Mouse (Mus musculus) ES-E14 (cell line): ENCODE results near the gene Peak1. TPM values are rescaled to one million over a fixed set of nuclear protein-coding genes. Genes with fewer than 3 reads are reported as not detected.

Source experiments
- DNase-seq: peaks from one replicate; pipeline ENCODE4 v3.0.0-alpha.2; 2013; ENCODE audit warnings: low read depth, low spot score
- H3K27ac ChIP-seq: 2 replicates; pipeline ENCODE4 v1.5.1; 2012; ENCODE audit warnings: low read depth, mild to moderate bottlenecking, low read length, moderate library complexity, mixed read lengths; ENCODE audit not compliant: poor library complexity, insufficient read depth, severe bottlenecking
- H3K36me3 ChIP-seq: 2 replicates; pipeline ENCODE4 v1.6.1; 2012; ENCODE audit warnings: mild to moderate bottlenecking, low read length, moderate library complexity, mixed read lengths; ENCODE audit not compliant: control insufficient read depth, poor library complexity, insufficient read depth, severe bottlenecking
- H3K4me1 ChIP-seq, 2 experiments: fragments of 150-350 bp in 1 of 2; sonication (generic) in 1 of 2; 2 replicates each; pipeline ENCODE4 v1.6.1; 2012; ENCODE audit warnings: low read length in 2 of 2, mild to moderate bottlenecking in 1 of 2, mixed read lengths in 1 of 2; ENCODE audit not compliant: control insufficient read depth in 2 of 2, insufficient read depth in 2 of 2, poor library complexity in 1 of 2
- H3K4me3 ChIP-seq, 2 experiments: fragments of 150-350 bp in 1 of 2; sonication (generic) in 1 of 2; 2 replicates each; pipeline ENCODE4 v1.5.1; 2012; ENCODE audit warnings: low read length in 2 of 2, low read depth in 1 of 2, mild to moderate bottlenecking in 1 of 2, mixed read lengths in 1 of 2; ENCODE audit not compliant: insufficient read depth in 1 of 2, poor library complexity in 1 of 2, severe bottlenecking in 1 of 2
- H3K9ac ChIP-seq: 2 replicates; pipeline ENCODE4 v1.6.1; 2012; ENCODE audit warnings: low read depth, mild to moderate bottlenecking, low read length, mixed read lengths; ENCODE audit not compliant: poor library complexity, insufficient read depth, severe bottlenecking
- H3K9me3 ChIP-seq: fragments of 150-350 bp; sonication (generic); 2 replicates; pipeline ENCODE4 v1.6.1; 2012; ENCODE audit warnings: low read depth, mild to moderate bottlenecking, low read length; ENCODE audit not compliant: control insufficient read depth, insufficient read depth
- CHD2 ChIP-seq: IDR thresholded peaks from 2 replicates; pipeline ENCODE4 v1.6.1; 2014; ENCODE audit warnings: mild to moderate bottlenecking, low read depth, low read length, inconsistent platforms
- HCFC1 ChIP-seq: IDR thresholded peaks from 2 replicates; pipeline ENCODE4 v1.6.1; 2012; ENCODE audit warnings: low read length, inconsistent platforms, borderline replicate concordance; ENCODE audit not compliant: insufficient read depth
- MAFK ChIP-seq: IDR thresholded peaks from 2 replicates; pipeline ENCODE4 v1.6.1; 2014; ENCODE audit warnings: mild to moderate bottlenecking, low read depth, low read length, inconsistent platforms; ENCODE audit not compliant: insufficient read depth
- ZC3H11A ChIP-seq: IDR thresholded peaks from 2 replicates; pipeline ENCODE4 v1.6.1; 2012; ENCODE audit warnings: low read depth, mild to moderate bottlenecking, inconsistent platforms, low read length, borderline replicate concordance
- ZNF384 ChIP-seq: IDR thresholded peaks from 2 replicates; pipeline ENCODE4 v1.6.1; 2012; ENCODE audit warnings: low read depth, low read length, inconsistent platforms
- in situ Hi-C, 2 experiments: fragments of 600-800 bp; cut with MboI; formaldehyde crosslinking; loops; one replicate each; pipeline ENCODE4 v1.15.1; 2025; ENCODE audit warnings: low sequenced_read_pairs in 2 of 2, inconsistent platforms in 1 of 2; ENCODE audit not compliant: unreplicated experiment in 2 of 2
- total RNA-seq: library from RNA; depleted of rRNA; stranded (reverse); fragments of 300-350 nt; gene quantifications from 2 replicates; pipeline ENCODE4 v1.2.3, GENCODE M21; 2012

Gene Peak1
- total RNA-seq, 1 experiment: 14.5 TPM

GRCm38 (mm10) chr9:56257227-56258000 lies 160.5 kb downstream of the Peak1 start:
- DNase-seq: no peak
- in situ Hi-C loops: no loop called here
- Histone ChIP-seq H3K9me3 (no peaks in the 10 kb centered on the region), H3K9ac (no peak overlapping the region; the same call in 1 of the 2 replicates), H3K27ac (no peak overlapping the region), H3K36me3 (no peaks in the 10 kb centered on the region; the same call in 1 of the 2 replicates), H3K4me1 (no peaks in the 10 kb centered on the region), H3K4me3 (no peak overlapping the region)
- no peak for TF ChIP-seq CHD2
- TF ChIP-seq ZNF384: no peak
- no peak for TF ChIP-seq ZC3H11A
- no peak for TF ChIP-seq HCFC1
- TF ChIP-seq MAFK: no peak

DNA sequence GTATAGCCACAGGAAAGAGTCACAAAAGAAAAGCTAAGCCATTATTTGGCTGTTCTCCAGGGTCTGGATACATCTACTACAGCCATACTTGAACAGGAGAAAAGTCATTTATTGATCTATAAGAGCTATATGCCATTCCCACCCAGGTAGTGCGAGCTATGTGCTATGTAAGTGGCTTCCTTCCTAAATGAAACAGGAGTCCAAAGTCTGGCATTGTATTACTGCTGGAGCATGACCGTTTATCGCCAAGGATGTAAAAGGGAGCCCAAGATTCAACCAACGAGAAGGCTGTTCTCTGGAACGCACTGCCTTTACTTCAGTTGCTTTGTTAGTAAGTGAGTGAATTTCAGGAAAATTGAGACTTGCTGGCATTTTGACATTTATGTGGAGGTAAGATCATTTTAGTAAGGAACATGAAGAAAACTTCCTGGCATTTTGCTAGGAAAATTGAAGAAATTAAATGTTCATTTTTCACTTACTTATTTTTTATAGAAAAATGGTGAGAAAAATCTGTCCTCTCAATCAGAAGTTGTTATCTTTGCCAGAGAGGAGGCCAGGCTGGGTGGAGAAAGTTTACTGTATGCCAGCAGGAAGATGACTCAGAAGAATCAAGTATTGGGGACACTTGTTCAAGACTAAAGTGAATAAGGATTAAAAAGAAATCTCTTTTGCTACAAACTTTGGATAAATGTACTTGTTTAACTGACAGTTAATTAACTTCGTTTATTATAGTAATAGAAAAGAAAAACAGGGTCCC lies 162.0 kb downstream of the Peak1 start:
- in situ Hi-C loops: no loop called here
- no peaks in the 10 kb centered on the region for H3K4me1 ChIP-seq
- no peak for DNase-seq
- TF ChIP-seq ZC3H11A (no peak), HCFC1 (no peak), CHD2 (no peak), MAFK (no peak), ZNF384 (no peak)
- no peak overlapping the region for H3K9ac ChIP-seq
- H3K9me3 ChIP-seq: no peaks in the 10 kb centered on the region
- no peak overlapping the region for H3K27ac ChIP-seq
- no peak overlapping the region for H3K4me3 ChIP-seq
- no peaks in the 10 kb centered on the region; the same call in 1 of the 2 replicates for H3K36me3 ChIP-seq

DNA sequence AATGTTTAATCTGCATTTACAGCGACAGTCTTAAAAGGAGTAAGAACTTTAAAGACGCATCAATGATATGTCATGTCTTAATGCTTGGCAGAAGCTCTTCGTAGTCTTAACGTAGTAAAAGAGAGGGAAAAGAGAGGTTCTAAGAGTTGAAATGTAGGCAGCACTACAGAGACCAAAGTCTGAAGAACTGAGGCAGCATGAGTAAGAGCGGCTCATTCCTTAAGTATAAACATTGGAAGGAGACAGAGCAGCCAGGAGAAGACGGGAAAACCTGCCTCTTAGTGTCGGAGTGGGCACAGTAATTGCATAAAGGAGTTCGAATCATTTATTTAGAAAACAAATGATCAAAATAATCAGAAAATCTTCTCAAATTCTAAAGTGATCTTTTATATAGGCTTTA lies 173.5 kb downstream of the Peak1 start:
- TF ChIP-seq CHD2: no peak
- TF ChIP-seq HCFC1: no peak
- TF ChIP-seq MAFK: no peak
- no peak for TF ChIP-seq ZC3H11A
- TF ChIP-seq ZNF384: no peak
- Histone ChIP-seq H3K9ac (no peak overlapping the region), H3K4me1 (no peaks in the 10 kb centered on the region), H3K27ac (no peak overlapping the region), H3K4me3 (no peak overlapping the region), H3K36me3 (no peaks in the 10 kb centered on the region), H3K9me3 (no peaks in the 10 kb centered on the region)
- DNase-seq: no peak
- in situ Hi-C loops: no loop called here

GRCm38 (mm10) chr9:56243885-56244284 lies 174.0 kb downstream of the Peak1 start:
- Histone ChIP-seq H3K9ac (no peak overlapping the region), H3K27ac (no peak overlapping the region), H3K36me3 (no peaks in the 10 kb centered on the region), H3K4me3 (no peak overlapping the region), H3K4me1 (no peaks in the 10 kb centered on the region), H3K9me3 (no peaks in the 10 kb centered on the region)
- TF ChIP-seq HCFC1 (no peak), ZNF384 (no peak), MAFK (no peak), ZC3H11A (no peak), CHD2 (no peak)
- DNase-seq: no peak
- in situ Hi-C loops: no loop called here
